Mouse (Mus musculus) neural tube, embryonic 15.5 days (tissue): ENCODE data around the gene Dbn1. TPM values are rescaled to one million over a fixed set of nuclear protein-coding genes. Genes with fewer than 3 reads are reported as not detected.

ENCODE experiments used
- microRNA-seq: library from miRNA; unstranded; fragments of <30 nt; microRNA quantifications from one replicate; pipeline ENCODE4, GENCODE M21; 2017
- polyA plus RNA-seq: library from polyadenylated mRNA; unstranded; fragments of >200 nt; fragmentation: Nextera tagmentation; extraction: Ambion mirVana; gene quantifications from 2 replicates; pipeline ENCODE4 v1.2.1, GENCODE M21; 2015

Dbn1 gene
- polyA plus RNA-seq, 1 experiment from 2014 or later = 450 TPM

Small RNAs within 50 kb of the gene (microRNA-seq; reads per million reads assigned to microRNA genes)
- not detected for gene Mir6943
- gene Mir6944 = 36.5 reads per million, percentile 40 among the genes with 10 or more reads in this experiment
- 0.69 reads per million for gene Mir6945

Other genes starting within 250 kb of the Dbn1 start
- 311 and 344 TPM in 2 replicates for gene Prelid1, start 167.6 kb downstream of the Dbn1 start, polyA plus RNA-seq
- 97.0 and 102 TPM in 2 replicates for gene Rab24, start 166.2 kb downstream of the Dbn1 start, polyA plus RNA-seq
- gene Mxd3, start 158.3 kb downstream of the Dbn1 start, polyA plus RNA-seq = 9.3 and 11.4 TPM in 2 replicates
- 44.9 and 57.7 TPM in 2 replicates for gene Lman2, start 125.3 kb downstream of the Dbn1 start, polyA plus RNA-seq
- 0.81 and 2.6 TPM in 2 replicates for gene Rgs14, start 118.4 kb downstream of the Dbn1 start, polyA plus RNA-seq
- 0.20 TPM in 1 of 2 replicates, not detected in the other for gene Slc34a1, start 89.9 kb downstream of the Dbn1 start, polyA plus RNA-seq
- 0.50 and 1.4 TPM in 2 replicates for gene Pfn3, start 72.9 kb downstream of the Dbn1 start, polyA plus RNA-seq
- 0.18 and 0.47 TPM in 2 replicates for gene F12, start 61.3 kb downstream of the Dbn1 start, polyA plus RNA-seq
- 34.2 and 38.4 TPM in 2 replicates for gene Grk6, start 43.0 kb downstream of the Dbn1 start, polyA plus RNA-seq
- 4.2 and 5.8 TPM in 2 replicates for gene Prr7, start 23.8 kb downstream of the Dbn1 start, polyA plus RNA-seq
- gene Pdlim7, start 25.6 kb upstream of the Dbn1 start, polyA plus RNA-seq = 169 and 176 TPM in 2 replicates
- 4.2 and 4.6 TPM in 2 replicates for gene Dok3, start 41.2 kb upstream of the Dbn1 start, polyA plus RNA-seq
- 48.8 and 53.1 TPM in 2 replicates for gene Ddx41, start 48.5 kb upstream of the Dbn1 start, polyA plus RNA-seq
- 43.0 and 46.4 TPM in 2 replicates for gene Fam193b, start 83.0 kb upstream of the Dbn1 start, polyA plus RNA-seq
- 110 and 121 TPM in 2 replicates for gene Tmed9, start 85.6 kb upstream of the Dbn1 start, polyA plus RNA-seq
- gene B4galt7, start 111.8 kb upstream of the Dbn1 start, polyA plus RNA-seq = 45.5 and 48.3 TPM in 2 replicates
- 102 and 117 TPM in 2 replicates for gene Caml, start 134.9 kb upstream of the Dbn1 start, polyA plus RNA-seq
- 22.0 and 25.5 TPM in 2 replicates for gene Ddx46, start 146.9 kb upstream of the Dbn1 start, polyA plus RNA-seq
- 71.9 and 73.0 TPM in 2 replicates for gene B230219D22Rik, start 205.0 kb upstream of the Dbn1 start, polyA plus RNA-seq
- 140 and 149 TPM in 2 replicates for gene Txndc15, start 226.5 kb upstream of the Dbn1 start, polyA plus RNA-seq
- 21.7 and 34.8 TPM in 2 replicates for gene Pcbd2, start 239.3 kb upstream of the Dbn1 start, polyA plus RNA-seq